Mouse (Mus musculus) lung, adult 2 months (tissue): ENCODE results near the gene Dido1. TPM values are rescaled to one million over a fixed set of nuclear protein-coding genes. Genes with fewer than 3 reads are reported as not detected.

ENCODE experiments used
- DNase-seq: peaks from one replicate; pipeline ENCODE4 v3.0.0; 2022
- H3K4me1 ChIP-seq: fragments of 200-500 bp; 2 replicates; pipeline ENCODE4 v1.6.1; 2011; ENCODE audit warnings: low read length; ENCODE audit not compliant: control insufficient read depth, insufficient read depth
- H3K4me3 ChIP-seq: fragments of 200-500 bp; replicated peaks from 2 replicates; pipeline ENCODE3; 2011; ENCODE audit warnings: low read depth, mild to moderate bottlenecking, control low read depth, low read length; ENCODE audit errors: extremely low read depth
- CTCF ChIP-seq: fragments of 200-500 bp; IDR thresholded peaks from 2 replicates; pipeline ENCODE4 v1.5.1; 2011; ENCODE audit warnings: mild to moderate bottlenecking, low read length, control low read depth; ENCODE audit not compliant: insufficient read depth
- POLR2A ChIP-seq: fragments of 200-500 bp; IDR thresholded peaks from 2 replicates; pipeline ENCODE4 v1.6.1; 2011; ENCODE audit warnings: low read depth, mild to moderate bottlenecking, control low read depth, low read length, borderline replicate concordance; ENCODE audit errors: extremely low read depth
- WGBS: fragments of 180-500 bp; shearing (Covaris S2); methylation state at CpG from one replicate; pipeline ENCODE4 v1.1.7; 2018; 5-methylcytosine and 5-hydroxymethylcytosine counted together
- polyA plus RNA-seq: library from polyadenylated mRNA; depleted of rRNA; stranded (reverse); fragments of >200 nt; gene quantifications from 2 replicates; pipeline ENCODE4 v1.2.3, GENCODE M21; 2012; rRNA removed

The Dido1 gene
- 10.9 and 17.4 TPM in 2 replicates for polyA plus RNA-seq

DNA sequence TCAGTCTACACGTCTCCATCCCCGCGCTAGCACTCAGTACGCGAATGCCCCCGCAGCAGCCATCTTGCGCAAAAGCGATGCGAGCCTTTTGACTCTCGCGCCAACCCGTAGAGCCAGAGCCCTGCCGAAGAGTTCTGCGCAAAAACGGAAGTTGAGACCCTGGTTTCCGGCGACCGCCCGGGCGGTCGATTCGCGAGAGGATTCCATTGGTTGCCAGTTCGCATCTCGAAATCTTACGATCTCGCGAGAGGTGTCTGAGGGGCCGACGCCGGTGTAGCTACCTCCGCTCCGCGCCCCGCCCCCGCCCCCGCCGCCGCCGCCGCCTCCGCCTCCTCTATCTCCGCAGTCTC, at the start of gene Dido1, which contains the start of gene Gid8:
TSS of gene Dido1 (minus strand) at position 77 of the 350 bp plus-strand sequence.
TSS of gene Gid8 (plus strand) at position 195 of the 350 bp plus-strand sequence.
- under 1% methylated on average over 43 of the region's 43 CpGs for WGBS
- Histone ChIP-seq H3K4me3 (peak within 1 kb of the TSS; percentile 99), H3K4me1 (peaks cover 17% of the 10 kb centered on the region)
- TF ChIP-seq POLR2A: peak; percentile 75; the same call in 1 of the 2 replicates
- no peak for TF ChIP-seq CTCF
- DNase-seq: peak; percentile 96

DNA sequence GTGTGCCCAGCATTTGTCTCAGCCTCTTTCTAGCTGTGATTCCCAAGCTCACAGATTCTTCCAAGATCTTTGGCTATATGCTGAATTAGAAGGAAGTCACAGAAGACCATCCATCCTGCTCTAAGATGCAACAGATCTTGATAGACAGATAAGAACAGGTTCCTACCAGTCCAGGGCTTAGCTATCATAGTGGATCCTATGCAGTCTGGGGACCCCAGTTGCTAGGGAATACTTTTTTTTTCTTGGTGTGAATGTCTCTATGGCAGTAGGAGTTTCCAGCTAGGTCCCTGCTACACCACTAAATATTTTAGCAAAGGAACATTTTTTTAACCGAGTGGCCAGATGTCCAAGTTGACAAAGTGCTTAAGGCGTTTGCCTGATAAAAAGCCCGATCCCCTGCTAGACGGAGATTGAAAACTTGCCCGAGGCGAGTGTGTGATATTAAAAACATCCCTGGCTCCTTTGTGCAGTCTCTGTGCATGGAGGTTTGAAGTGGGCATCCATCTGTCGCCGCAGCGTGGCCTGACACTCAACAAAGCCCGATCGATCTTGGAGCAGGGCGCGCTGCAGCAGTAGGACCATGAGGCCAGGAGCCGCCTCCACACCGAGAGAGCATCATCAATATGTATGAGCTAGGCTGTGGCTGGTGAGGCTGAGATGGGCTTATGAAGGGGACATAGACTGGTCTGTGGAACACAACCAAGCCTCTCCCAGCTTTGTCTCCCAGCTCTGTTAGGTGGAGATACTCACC, 48.9 kb upstream of the Dido1 start:
- WGBS: 46% methylated on average over 15 of the region's 15 CpGs
- no peak overlapping the region for H3K4me3 ChIP-seq

DNA sequence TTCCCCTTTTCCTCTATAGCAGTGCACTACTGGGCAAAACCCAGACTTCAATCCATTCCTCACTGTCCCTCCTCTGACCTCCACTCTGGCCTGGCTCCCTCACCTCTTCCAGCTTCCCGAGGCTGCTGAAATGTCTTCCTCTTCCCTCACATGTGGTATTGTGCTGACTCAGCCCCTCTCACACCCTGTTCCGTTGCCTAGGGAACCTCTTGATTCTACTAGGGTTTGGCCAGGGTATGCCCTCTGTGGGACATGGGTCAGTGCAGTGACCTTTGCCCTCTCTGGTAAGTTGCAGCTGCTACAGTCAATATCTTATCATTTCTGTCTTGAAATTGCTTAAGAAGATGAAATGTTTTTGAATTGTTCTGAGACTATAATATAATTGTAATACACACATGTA, 47.0 kb upstream of the Dido1 start:
- no peak for DNase-seq
- H3K4me1 ChIP-seq: no peaks in the 10 kb centered on the region
- no peak overlapping the region for H3K4me3 ChIP-seq
- TF ChIP-seq POLR2A (no peak), CTCF (no peak)
- 35% methylated on average over 2 of the region's 2 CpGs for WGBS

More for the DNA sequence above, 48.9 kb upstream of the Dido1 start:
- no peaks in the 10 kb centered on the region for H3K4me1 ChIP-seq
- DNase-seq: no peak
- TF ChIP-seq POLR2A: no peak
- no peak for TF ChIP-seq CTCF

DNA sequence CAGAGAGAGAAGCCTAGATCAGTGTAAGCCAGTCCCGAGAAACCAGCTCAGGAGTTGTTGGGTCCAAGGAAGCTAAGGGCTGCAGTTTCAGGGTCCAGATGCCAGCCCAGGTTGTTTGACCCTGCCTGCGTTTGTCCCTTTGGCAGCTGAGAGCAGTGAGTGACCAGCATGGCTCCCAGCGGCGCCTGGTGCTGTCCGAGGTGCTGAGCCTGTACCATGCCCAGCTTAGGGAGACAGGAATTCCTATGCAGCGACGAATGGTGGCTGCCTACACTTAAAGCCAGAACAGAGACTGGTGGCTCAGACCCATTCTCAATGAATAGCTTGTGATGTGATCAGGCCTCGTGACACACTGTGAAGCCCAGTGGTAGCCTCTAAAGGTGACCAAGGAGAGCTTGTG, 46.1 kb upstream of the Dido1 start:
- WGBS: 2% methylated on average over 8 of the region's 8 CpGs
- no peak overlapping the region for H3K4me3 ChIP-seq
- TF ChIP-seq POLR2A (no peak), CTCF (no peak)
- no peaks in the 10 kb centered on the region for H3K4me1 ChIP-seq
- DNase-seq: no peak

DNA sequence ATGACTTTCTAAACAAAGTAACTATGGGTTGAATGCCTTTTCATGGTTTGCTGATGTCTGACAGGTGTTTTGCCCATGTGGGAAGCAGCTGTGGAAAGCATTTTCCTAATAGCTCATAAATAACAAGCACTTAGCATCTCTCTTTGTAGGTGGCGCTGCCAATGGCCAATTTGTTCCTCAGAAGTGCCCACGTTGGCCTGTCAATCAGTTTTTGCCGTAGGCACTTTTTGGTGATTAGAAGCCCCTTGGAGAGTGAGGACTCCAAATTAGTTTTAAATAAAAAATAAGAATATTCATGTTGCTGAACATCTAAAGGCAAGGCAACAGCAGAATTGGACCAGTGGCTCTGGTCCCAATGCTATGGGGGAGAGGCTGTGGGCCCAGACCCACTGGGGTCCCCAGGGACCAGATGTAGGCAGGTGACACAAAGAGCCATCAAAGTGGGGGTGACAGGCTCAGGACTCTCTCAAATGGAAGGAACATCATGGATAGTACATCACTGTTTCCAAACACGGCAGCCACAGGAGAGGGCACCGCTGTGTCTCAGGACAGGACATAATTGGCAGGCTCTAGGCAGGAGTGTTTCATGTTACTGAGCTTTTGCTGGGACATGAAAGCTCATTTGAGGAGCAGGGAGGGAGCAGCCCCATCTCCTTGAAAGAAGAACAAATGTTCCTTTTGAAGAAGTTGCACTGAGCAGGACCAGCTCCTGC, 45.3 kb upstream of the Dido1 start:
- WGBS: 76% methylated on average over 5 of the region's 5 CpGs
- Histone ChIP-seq H3K4me3 (no peak overlapping the region), H3K4me1 (no peaks in the 10 kb centered on the region)
- DNase-seq: no peak
- TF ChIP-seq CTCF (no peak), POLR2A (no peak)

DNA sequence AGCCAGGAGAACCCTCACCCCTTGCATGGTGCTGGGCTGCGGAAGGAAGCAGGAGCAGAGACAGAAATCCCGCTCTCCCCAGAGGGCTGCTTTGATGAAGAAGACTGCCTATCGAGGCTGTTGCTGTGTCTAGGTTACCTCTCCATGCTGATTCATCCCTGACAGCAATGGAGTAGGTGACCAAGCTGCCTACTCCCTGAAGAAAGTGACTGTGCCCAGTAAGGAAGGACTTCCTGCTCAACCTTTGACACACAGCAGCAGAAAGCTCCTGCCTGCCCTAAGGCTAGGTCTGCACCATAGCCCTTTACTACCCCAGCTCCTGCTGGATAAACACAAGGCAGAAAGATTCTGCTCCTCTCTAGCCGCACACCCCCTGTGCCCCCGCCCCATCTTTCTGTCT, 39.1 kb upstream of the Dido1 start:
- Histone ChIP-seq H3K4me1 (no peaks in the 10 kb centered on the region), H3K4me3 (no peak overlapping the region)
- TF ChIP-seq POLR2A (no peak), CTCF (no peak)
- WGBS: 36% methylated on average over 5 of the region's 5 CpGs
- DNase-seq: no peak

DNA sequence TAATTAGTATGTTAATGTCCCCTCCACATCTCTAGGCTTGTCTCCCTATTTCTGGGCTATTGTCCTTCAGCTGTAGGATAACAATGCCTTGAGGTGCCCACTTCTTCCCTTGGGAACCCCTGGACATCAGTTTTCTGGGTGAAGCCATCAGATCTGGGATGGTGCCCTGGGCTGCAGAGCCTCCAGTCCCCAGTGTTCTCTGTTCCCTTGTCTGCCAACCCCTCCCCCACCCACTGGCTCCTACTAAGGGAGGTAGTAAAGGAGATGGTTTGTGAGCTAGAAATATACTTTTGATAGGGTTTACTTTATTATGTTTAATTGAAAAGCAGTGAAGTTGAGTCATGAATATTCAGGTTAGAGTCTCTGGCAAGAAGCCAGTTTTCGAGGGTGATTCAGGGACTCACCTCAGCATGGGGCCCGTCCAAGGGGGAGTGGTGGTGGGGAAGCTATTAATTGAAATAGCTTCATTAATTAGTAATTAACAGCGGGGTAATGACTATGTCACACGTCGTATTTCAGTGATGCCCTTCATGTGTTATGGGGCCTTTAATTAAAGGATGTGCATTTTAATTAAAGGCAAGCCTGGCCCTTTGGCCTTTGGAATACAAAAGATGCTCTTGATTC, 36.9 kb upstream of the Dido1 start:
- Histone ChIP-seq H3K4me3 (no peak overlapping the region), H3K4me1 (no peaks in the 10 kb centered on the region)
- TF ChIP-seq POLR2A (no peak), CTCF (no peak)
- WGBS: 44% methylated on average over 5 of the region's 5 CpGs
- DNase-seq: no peak

DNA sequence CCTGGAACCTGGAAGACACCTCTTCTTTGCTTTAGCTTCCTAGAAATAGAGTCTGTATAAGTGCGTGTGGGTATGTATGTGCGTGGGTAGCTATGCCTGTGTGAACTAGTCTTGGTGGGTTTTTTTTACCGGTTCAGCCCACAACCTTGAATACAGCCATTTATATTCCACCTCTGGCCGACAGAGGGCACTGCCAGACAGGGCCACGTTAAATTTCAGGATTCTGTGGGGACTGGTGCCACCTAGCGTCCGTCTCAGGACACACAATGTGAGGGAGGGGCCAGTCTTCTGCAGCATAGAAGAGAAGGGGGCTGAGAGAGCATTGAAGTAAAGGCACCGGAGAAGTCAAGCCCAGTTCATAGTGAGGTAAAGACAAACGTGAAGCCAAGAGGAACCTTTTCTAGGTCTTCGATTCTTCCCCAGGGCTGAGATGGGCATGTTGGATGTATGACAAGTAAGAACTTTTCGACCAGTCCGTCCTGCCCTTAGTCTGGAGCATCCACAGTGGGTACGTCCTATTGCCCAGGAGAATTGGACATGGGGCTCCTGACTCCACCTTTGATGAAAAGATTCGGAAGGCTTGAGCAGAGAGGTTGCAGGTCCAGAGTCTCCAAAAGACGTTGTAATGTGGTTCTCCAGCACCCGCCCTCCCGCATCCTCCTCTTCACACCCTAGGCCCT, 35.6 kb upstream of the Dido1 start:
- peak; percentile 85 for DNase-seq
- WGBS: 31% methylated on average over 17 of the region's 17 CpGs
- peak; percentile 100 for TF ChIP-seq CTCF
- no peak for TF ChIP-seq POLR2A
- no peaks in the 10 kb centered on the region for H3K4me1 ChIP-seq
- no peak overlapping the region for H3K4me3 ChIP-seq

DNA sequence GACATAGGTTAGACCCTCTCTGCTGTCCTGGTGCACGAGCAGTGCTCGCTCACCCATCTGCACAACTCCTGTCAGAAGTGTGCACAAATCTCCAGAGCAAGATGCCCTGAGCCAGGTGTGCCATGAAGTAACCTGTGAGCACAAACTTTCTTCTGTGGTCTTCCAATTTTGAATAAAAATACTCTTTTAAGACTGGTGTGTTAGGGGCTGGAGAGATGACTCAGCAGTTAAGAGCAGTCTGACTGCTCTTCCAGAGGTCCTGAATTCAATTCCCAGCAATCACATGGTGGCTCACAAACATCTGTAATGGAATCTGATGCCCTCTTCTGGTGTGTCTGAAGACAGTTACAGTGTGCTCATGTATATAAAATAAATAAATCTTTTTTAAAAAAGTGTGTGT, 33.5 kb upstream of the Dido1 start:
- no peaks in the 10 kb centered on the region for H3K4me1 ChIP-seq
- TF ChIP-seq POLR2A (no peak), CTCF (no peak)
- no peak for DNase-seq
- H3K4me3 ChIP-seq: no peak overlapping the region
- 86% methylated on average over 2 of the region's 2 CpGs for WGBS
